Mouse (Mus musculus): ENCODE results near the gene Cbx2.

- no peak for TF ChIP-seq REST (IDR thresholded peaks at IDR 0.05; ENCODE audit: insufficient read depth, insufficient read length)
- no peak for TF ChIP-seq POLR2A (IDR thresholded peaks at IDR 0.05; ENCODE audit: insufficient read length, low read depth)
- no peak for TF ChIP-seq SRF (IDR thresholded peaks at IDR 0.05; ENCODE audit: control insufficient read depth, insufficient read length, low read depth)
- TF ChIP-seq USF1 (IDR thresholded peaks at IDR 0.05; ENCODE audit: low read depth) = no peak
Measured at GRCm38 (mm10) chr11:119036447-119036846, 13.7 kb downstream of the Cbx2 start.
